ENCODE assay signal across 8 mouse cellular contexts in the genomic region with DNA sequence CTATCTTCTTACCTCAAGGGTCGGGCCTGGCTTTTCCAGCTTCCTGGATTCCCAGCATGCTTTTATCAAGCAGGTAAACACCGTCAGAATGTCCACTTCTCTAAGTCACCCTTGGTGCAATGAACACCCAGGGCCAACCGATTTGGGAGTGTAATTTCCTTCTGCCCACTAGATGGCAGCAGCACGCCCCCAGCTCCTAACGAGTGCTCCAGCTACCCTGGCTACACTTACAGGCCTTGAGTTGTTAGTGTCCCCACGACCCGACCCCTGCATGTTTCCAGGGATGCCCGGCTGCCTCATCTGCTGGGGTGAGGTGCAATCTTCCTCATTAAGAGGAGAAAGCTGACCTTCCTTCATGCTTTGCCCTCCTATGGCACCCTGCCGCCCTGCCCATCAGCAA. TPM values are rescaled to one million over a fixed set of nuclear protein-coding genes. Genes with fewer than 3 reads are reported as not detected.
DNase-seq lines count a peak whose midpoint lies in the region; ATAC-seq and TF ChIP-seq lines count a peak whose summit lies in the region.

No protein-coding gene starts in this region.

- H3K27me3 ChIP-seq in testis, adult 2 months (ENCODE audit: control insufficient read depth, insufficient read depth, low read length): no peaks in the 10 kb centered on the region
- H3K27me3 ChIP-seq in liver, embryonic 14.5 days (ENCODE audit: control insufficient read depth, insufficient read depth, low read length): no peaks in the 10 kb centered on the region

- H3K4me1 ChIP-seq in testis, adult 2 months (ENCODE audit: control insufficient read depth, insufficient read depth, low read length): 0 out of 2 replicates have a peak, but pooled peaks cover 2% of the 10 kb centered on the region
- H3K4me1 ChIP-seq in liver, embryonic 14.5 days (replicated peaks; ENCODE audit: control insufficient read depth in 2 of 2, insufficient read depth in 2 of 2, low read length in 1 of 2): no peaks in the 10 kb centered on the region
- H3K4me1 ChIP-seq in olfactory bulb, adult 2 months (ENCODE audit: control insufficient read depth, insufficient read depth, low read length): peaks cover 3% of the 10 kb centered on the region; the same call in 1 of the 2 replicates

- 15% methylated on average over 9 of the region's 9 CpGs for WGBS in liver, embryonic 14.5 days (ENCODE audit: insufficient replicate concordance)
- WGBS in olfactory bulb, adult 2 months: 16% methylated on average over 9 of the region's 9 CpGs

- peak; percentile 29 to 32 for DNase-seq in adrenal gland, adult 18-20 months (ENCODE audit: low spot score in 2 of 2)
- no peak for DNase-seq in adrenal gland, postnatal 4 days (ENCODE audit: low spot score in 2 of 2)
- DNase-seq in testis, postnatal 14 days (ENCODE audit: low spot score): no peak
- peak; percentile 70 to 74 for DNase-seq in cerebellum, postnatal 14 days
- DNase-seq in heart, postnatal 14 days: peak; percentile 42 to 60
- DNase-seq in liver, embryonic 14.5 days (ENCODE audit: low read depth in 3 of 3, low spot score in 3 of 3): peak in 2 of 3 experiments; percentile 20 to 37

- no peaks in the 10 kb centered on the region for H3K36me3 ChIP-seq in testis, adult 2 months (ENCODE audit: control insufficient read depth, insufficient read depth, low read length)
- H3K36me3 ChIP-seq in liver, embryonic 14.5 days (replicated peaks; ENCODE audit: control insufficient read depth, insufficient read depth, low read depth): no peaks in the 10 kb centered on the region

- 0 out of 2 replicates have a peak, but pooled peaks have one; percentile 21 for ATAC-seq in liver, embryonic 14.5 days (ENCODE audit: insufficient read depth)

- H3K9ac ChIP-seq in liver, embryonic 14.5 days (replicated peaks): no peak overlapping the region

- TF ChIP-seq CTCF in testis, adult 2 months (IDR thresholded peaks at IDR 0.05; ENCODE audit: control insufficient read depth, insufficient read depth, insufficient replicate concordance, low read depth, low read length): peak; percentile 89; the same call in 1 of the 2 replicates
- peak; percentile 94 for TF ChIP-seq CTCF in liver, embryonic 14.5 days (IDR thresholded peaks at IDR 0.05; ENCODE audit: low read depth)
- peak; percentile 42; the same call in 1 of the 2 replicates for TF ChIP-seq CTCF in olfactory bulb, adult 2 months (IDR thresholded peaks at IDR 0.05; ENCODE audit: insufficient read depth, low read depth, low read length)

- no peak overlapping the region for H3K4me3 ChIP-seq in testis, adult 2 months (ENCODE audit: control insufficient read depth, low read depth, low read length)
- H3K4me3 ChIP-seq in liver, embryonic 14.5 days (ENCODE audit: insufficient read depth in 1 of 2, low read depth in 2 of 2, low read length in 2 of 2): no peak overlapping the region
- H3K4me3 ChIP-seq in olfactory bulb, adult 2 months (ENCODE audit: insufficient read depth, low read depth, low read length): no peak overlapping the region

- intact Hi-C loops in heart, postnatal 14 days (cut with DNase I): no loop called here

- no peak overlapping the region for H3K27ac ChIP-seq in testis, adult 2 months (ENCODE audit: control insufficient read depth, insufficient read depth, low read depth, low read length)
- no peak overlapping the region for H3K27ac ChIP-seq in liver, embryonic 14.5 days
- H3K27ac ChIP-seq in olfactory bulb, adult 2 months (ENCODE audit: insufficient read depth, low read depth, low read length): no peak overlapping the region

- no peak for TF ChIP-seq EP300 in liver, embryonic 14.5 days (IDR thresholded peaks at IDR 0.05; ENCODE audit: low read depth)

- H3K9me3 ChIP-seq in liver, embryonic 14.5 days (ENCODE audit: control insufficient read depth, low read length): no peaks in the 10 kb centered on the region

- TF ChIP-seq POLR2A in testis, adult 2 months (IDR thresholded peaks at IDR 0.05; ENCODE audit: control insufficient read depth, low read depth, low read length): no peak
- TF ChIP-seq POLR2A in olfactory bulb, adult 2 months (IDR thresholded peaks at IDR 0.05; ENCODE audit: insufficient read depth, low read depth, low read length): no peak

- no peak overlapping the region for H3K4me2 ChIP-seq in liver, embryonic 14.5 days (ENCODE audit: low read depth)

RNA-seq across cellular contexts. Expression of a gene that starts 51.2 kb away (rescaled TPM):
- total RNA-seq in adrenal gland, adult 18-20 months (2021): 10 to 100 TPM; 13.6 to 15.0 TPM
- total RNA-seq in adrenal gland, postnatal 4 days (2021): 10 to 100 TPM; 25.7 to 26.1 TPM
- 3.1 and 3.4 TPM in 2 replicates for polyA plus RNA-seq in testis, adult 2 months (2012; rRNA removed)
- total RNA-seq in heart, postnatal 14 days (2021): 1 to 10 TPM; 8.7 to 8.9 TPM
- polyA plus RNA-seq in liver, embryonic 14.5 days (2012; rRNA removed): 7.2 and 7.6 TPM in 2 replicates
- 7.1 and 9.4 TPM in 2 replicates for polyA plus RNA-seq in liver, embryonic 14.5 days (2014; fragmentation: Nextera tagmentation; extraction: Ambion mirVana)
- polyA plus RNA-seq in olfactory bulb, adult 2 months (2012; ENCODE audit: insufficient read depth, insufficient read length, low replicate concordance, missing spikeins): not detected in 2 replicates

Comparison
In these comparisons a context has a peak if more than half of its experiments do, and no peak if none do; other contexts are left out.
1. DNase-seq: peak in adrenal gland, adult 18-20 months (2 of 2), cerebellum, postnatal 14 days (2 of 2), heart, postnatal 14 days (2 of 2) and liver, embryonic 14.5 days (2 of 3); none in adrenal gland, postnatal 4 days (0 of 2) and testis, postnatal 14 days (single experiment).
2. CTCF ChIP-seq: peak in every context shown above with its lines; median percentile 94 in liver, embryonic 14.5 days; 89 in testis, adult 2 months; 42 in olfactory bulb, adult 2 months.